Mouse (Mus musculus): Measurements from ENCODE around the gene Tnfrsf1b. TPM values are rescaled to one million over a fixed set of nuclear protein-coding genes. Genes with fewer than 3 reads are reported as not detected.

Gene Tnfrsf1b
- polyA plus RNA-seq, 1 experiment from 2014 or later, result 3.4 TPM

- Histone ChIP-seq H3K4me3 (ENCODE audit: low read depth, low read length) (peak overlapping the region; percentile 44; the same call in 1 of the 2 replicates), H3K4me1 (ENCODE audit: insufficient read depth) (no peaks in the 10 kb centered on the region), H3K36me3 (ENCODE audit: insufficient read depth) (no peaks in the 10 kb centered on the region), H3K27me3 (ENCODE audit: insufficient read depth, low read length) (peaks cover 31% of the 10 kb centered on the region), H3K9ac (no peak overlapping the region), H3K4me2 (peak overlapping the region; percentile 75), H3K9me3 (ENCODE audit: low read depth, low read length) (no peaks in the 10 kb centered on the region), H3K27ac (ENCODE audit: low read depth) (no peak overlapping the region)
- ATAC-seq (ENCODE audit: insufficient read depth), result no peak
- TF ChIP-seq CTCF (IDR thresholded peaks at IDR 0.05; ENCODE audit: low read depth), result no peak
- 67% methylated on average over 3 of the region's 3 CpGs for WGBS
- DNase-seq, result no peak
These were observed 1.1 kb downstream of the Tnfrsf1b start for GRCm38 (mm10) chr4:145245581-145245980.

DNA sequence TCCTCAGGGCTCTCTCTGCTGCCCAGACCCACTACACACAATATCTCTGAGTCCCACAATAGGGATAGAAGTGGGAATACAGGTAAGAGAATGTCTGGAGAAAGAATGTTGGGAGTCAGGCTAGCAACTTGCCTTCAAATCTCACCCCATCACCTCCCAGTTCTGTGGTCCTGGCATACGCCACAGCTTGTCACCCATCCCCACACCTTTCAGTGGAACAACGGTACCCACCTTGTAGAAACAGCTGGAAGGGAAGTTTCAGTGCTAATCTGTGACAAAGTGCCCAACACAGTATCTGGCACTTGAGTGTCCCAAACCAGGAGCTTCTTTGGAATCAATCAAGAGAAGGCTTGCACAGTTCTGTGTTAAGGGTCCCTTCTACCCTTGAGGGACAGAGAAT, 2.0 kb downstream of the Tnfrsf1b start:
- WGBS, result 87% methylated on average over 2 of the region's 2 CpGs
- no peak for ATAC-seq (ENCODE audit: insufficient read depth)
- H3K27me3 ChIP-seq (ENCODE audit: insufficient read depth, low read length), result peaks cover 31% of the 10 kb centered on the region
- TF ChIP-seq CTCF (IDR thresholded peaks at IDR 0.05; ENCODE audit: low read depth), result no peak
- no peak overlapping the region for H3K27ac ChIP-seq (ENCODE audit: low read depth)
- no peaks in the 10 kb centered on the region for H3K9me3 ChIP-seq (ENCODE audit: low read depth, low read length)
- H3K4me3 ChIP-seq (ENCODE audit: low read depth, low read length), result no peak overlapping the region
- H3K4me1 ChIP-seq (ENCODE audit: insufficient read depth), result 0 out of 2 replicates have a peak, but pooled peaks cover 3% of the 10 kb centered on the region
- H3K36me3 ChIP-seq (ENCODE audit: insufficient read depth), result no peaks in the 10 kb centered on the region
- H3K9ac ChIP-seq, result no peak overlapping the region
- no peak for DNase-seq
- H3K4me2 ChIP-seq, result no peak overlapping the region

DNA sequence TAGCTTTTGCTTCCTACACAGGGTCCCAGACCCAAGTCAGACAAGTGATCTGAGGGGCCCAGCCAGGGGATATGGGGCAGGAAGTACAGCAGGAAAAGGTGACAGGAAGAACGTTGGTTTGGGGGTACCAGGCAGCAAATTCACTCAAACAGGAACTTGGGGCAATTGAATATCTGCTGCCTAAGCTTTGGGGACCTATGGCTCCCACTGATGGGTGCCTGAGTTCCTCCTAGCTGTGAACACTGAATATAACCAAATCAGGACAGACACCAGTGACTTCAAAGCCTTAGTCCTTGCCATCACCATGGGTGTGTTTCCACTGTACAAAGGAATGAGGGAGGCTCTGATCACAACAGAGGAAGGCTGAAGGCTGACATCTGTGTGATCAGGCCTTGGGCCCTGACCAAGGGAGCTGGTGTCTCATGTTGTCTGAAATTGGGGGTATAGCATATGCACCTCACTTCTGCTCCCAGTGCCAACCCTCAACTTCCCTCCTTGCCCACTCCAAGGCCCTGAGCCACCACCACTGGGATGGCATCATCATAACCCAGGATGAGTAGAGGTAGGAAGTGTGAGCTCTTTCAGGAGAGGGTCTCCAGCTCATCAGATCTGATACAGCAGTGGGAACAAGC, 3.8 kb downstream of the Tnfrsf1b start:
- H3K27me3 ChIP-seq (ENCODE audit: insufficient read depth, low read length), result peaks cover 30% of the 10 kb centered on the region
- no peak for DNase-seq
- no peaks in the 10 kb centered on the region for H3K36me3 ChIP-seq (ENCODE audit: insufficient read depth)
- no peak for ATAC-seq (ENCODE audit: insufficient read depth)
- H3K4me3 ChIP-seq (ENCODE audit: low read depth, low read length), result no peak overlapping the region
- peaks cover 10% of the 10 kb centered on the region for H3K4me1 ChIP-seq (ENCODE audit: insufficient read depth)
- H3K4me2 ChIP-seq, result no peak overlapping the region
- TF ChIP-seq CTCF (IDR thresholded peaks at IDR 0.05; ENCODE audit: low read depth), result no peak
- H3K9ac ChIP-seq, result no peak overlapping the region
- H3K9me3 ChIP-seq (ENCODE audit: low read depth, low read length), result no peaks in the 10 kb centered on the region
- H3K27ac ChIP-seq (ENCODE audit: low read depth), result no peak overlapping the region
- WGBS, result 32% methylated on average over 1 of the region's 1 CpGs

- Histone ChIP-seq H3K9me3 (ENCODE audit: low read depth, low read length) (no peaks in the 10 kb centered on the region), H3K9ac (no peak overlapping the region), H3K4me3 (ENCODE audit: low read depth, low read length) (no peak overlapping the region), H3K4me1 (ENCODE audit: insufficient read depth) (peaks cover 10% of the 10 kb centered on the region), H3K27me3 (ENCODE audit: insufficient read depth, low read length) (peaks cover 9% of the 10 kb centered on the region; the same call in 1 of the 2 replicates), H3K4me2 (no peak overlapping the region), H3K36me3 (ENCODE audit: insufficient read depth) (no peaks in the 10 kb centered on the region), H3K27ac (ENCODE audit: low read depth) (no peak overlapping the region)
- DNase-seq (peak; percentile 28), ATAC-seq (ENCODE audit: insufficient read depth) (no peak)
- TF ChIP-seq CTCF (IDR thresholded peaks at IDR 0.05; ENCODE audit: low read depth), result no peak
- WGBS, result 72% methylated on average over 4 of the region's 4 CpGs
These were observed 5.9 kb downstream of the Tnfrsf1b start for GRCm38 (mm10) chr4:145240723-145241231.

DNA sequence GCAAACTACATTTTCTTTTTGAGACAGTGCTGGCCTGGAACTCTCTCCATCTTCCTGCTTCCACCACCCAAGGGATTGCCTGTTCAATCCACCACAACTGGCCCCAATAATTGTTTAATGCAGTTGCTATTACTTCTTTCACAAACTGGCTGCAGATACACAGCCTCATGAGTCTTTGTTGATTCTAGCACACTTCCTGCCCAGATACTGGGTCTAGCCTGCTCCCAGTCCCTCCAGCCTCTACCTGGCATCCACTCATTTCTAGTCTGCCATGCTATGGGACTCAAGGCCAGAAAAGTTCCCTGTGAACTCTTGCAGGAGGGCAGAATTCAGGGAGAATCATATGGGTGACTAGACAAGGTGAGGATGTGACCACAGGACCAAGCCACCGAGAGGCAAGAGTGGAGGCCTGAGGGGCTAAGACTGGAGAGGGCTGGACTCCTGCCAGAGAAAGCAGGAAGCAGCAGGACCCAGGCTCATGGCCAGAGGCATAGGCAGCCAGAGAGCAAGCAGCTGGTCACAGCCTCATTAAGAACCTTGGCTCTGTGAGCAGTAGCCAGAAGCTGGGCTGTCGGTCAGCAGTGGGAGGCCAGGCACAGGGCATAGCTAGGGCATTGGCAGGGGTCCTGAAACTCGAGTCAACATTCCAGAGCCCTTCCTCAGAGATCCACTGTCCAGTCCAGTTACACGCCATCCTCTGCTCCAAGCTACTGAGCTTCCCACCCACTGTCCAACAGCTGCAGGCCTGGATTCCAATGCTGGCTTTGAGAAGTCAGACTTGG, 7.4 kb downstream of the Tnfrsf1b start:
- Histone ChIP-seq H3K27me3 (ENCODE audit: insufficient read depth, low read length) (no peaks in the 10 kb centered on the region), H3K36me3 (ENCODE audit: insufficient read depth) (no peaks in the 10 kb centered on the region), H3K4me2 (no peak overlapping the region), H3K27ac (ENCODE audit: low read depth) (peak overlapping the region; percentile 75), H3K4me1 (ENCODE audit: insufficient read depth) (peaks cover 10% of the 10 kb centered on the region), H3K9me3 (ENCODE audit: low read depth, low read length) (no peaks in the 10 kb centered on the region), H3K4me3 (ENCODE audit: low read depth, low read length) (no peak overlapping the region), H3K9ac (no peak overlapping the region)
- ATAC-seq (ENCODE audit: insufficient read depth) (peak; percentile 95), DNase-seq (peak; percentile 87)
- TF ChIP-seq CTCF (IDR thresholded peaks at IDR 0.05; ENCODE audit: low read depth), result no peak
- WGBS, result 14% methylated on average over 4 of the region's 4 CpGs

DNA sequence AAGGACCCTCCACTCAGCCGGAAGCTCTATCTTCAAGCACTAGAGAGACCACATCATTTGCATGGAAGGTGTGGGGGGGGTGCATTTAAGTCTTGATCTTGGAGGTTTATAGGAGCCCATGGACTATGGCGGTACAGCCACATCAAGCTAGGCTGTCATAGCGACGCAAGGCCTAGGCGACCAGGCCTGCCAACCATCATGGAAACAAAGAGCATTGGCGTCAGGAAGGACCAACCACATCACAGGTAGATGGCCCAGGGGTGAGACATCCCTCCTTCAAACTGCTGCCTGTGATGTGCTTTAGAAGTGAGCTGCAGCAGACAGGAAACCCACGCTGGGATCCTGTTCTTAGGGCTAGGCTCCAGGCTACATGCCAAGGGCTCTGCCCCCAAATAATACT, 10.6 kb downstream of the Tnfrsf1b start:
- Histone ChIP-seq H3K27ac (ENCODE audit: low read depth) (no peak overlapping the region), H3K4me1 (ENCODE audit: insufficient read depth) (peaks cover 10% of the 10 kb centered on the region), H3K4me2 (no peak overlapping the region), H3K27me3 (ENCODE audit: insufficient read depth, low read length) (no peaks in the 10 kb centered on the region), H3K36me3 (ENCODE audit: insufficient read depth) (no peaks in the 10 kb centered on the region), H3K9ac (no peak overlapping the region), H3K9me3 (ENCODE audit: low read depth, low read length) (no peaks in the 10 kb centered on the region), H3K4me3 (ENCODE audit: low read depth, low read length) (no peak overlapping the region)
- DNase-seq (no peak), ATAC-seq (ENCODE audit: insufficient read depth) (no peak)
- 86% methylated on average over 7 of the region's 7 CpGs for WGBS
- no peak for TF ChIP-seq CTCF (IDR thresholded peaks at IDR 0.05; ENCODE audit: low read depth)
